Mouse (Mus musculus): ENCODE data around the gene Serpini1.

Serpini1 gene

DNA sequence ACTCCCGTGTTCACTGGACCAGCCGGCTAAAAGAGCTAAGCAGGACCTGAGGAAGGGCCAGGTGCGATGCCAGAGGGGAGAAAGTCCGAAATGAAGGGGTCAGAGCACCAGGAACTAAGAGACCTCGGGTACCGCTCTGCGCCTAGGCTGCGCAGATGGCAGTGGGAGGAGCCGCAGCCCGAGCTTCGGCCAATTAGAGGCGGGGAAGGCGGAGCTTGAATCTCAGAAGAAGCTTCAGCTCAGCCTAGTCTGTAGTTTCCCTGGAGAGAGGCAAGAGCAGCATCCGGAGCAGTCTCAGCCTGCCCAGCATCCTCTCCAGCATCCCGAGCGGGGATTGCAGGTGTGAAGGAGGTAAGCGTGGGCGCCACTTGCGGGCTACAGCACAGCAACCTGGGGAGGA lies at the start of gene Serpini1:
Gene Serpini1, plus strand, starts transcription at position 256 of the 400 bp plus-strand sequence.
- CTCF ChIA-PET = no interaction called here

DNA sequence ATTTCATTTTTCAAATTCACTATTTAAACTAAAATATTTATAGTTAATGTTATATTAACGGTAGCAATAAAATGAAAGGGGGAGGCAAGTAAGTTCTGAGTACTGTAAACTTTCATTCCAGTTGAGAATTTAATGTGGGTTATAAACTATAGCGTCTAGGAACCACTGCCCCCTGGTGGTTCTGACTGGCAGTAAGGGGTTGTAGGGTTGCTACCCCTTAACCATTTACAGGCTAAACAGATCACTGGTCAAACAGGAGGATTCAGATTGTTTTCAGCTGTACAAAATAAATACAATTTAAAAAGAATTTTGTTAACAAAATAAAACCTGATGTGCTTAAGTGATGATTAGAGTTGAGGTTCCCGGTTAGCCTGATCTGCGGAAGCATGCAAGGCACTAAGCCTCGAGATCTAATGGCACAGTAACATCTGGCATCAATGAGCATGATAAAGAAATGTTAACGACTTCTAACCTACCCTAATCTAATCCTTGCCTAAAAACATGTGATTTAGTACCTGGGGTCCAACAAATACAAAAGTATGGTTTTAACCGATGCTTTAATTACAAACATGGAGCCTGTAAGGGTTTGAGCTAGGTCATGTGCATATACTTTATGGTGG lies 39.6 kb upstream of the Serpini1 start:
- CTCF ChIA-PET = no interaction called here

DNA sequence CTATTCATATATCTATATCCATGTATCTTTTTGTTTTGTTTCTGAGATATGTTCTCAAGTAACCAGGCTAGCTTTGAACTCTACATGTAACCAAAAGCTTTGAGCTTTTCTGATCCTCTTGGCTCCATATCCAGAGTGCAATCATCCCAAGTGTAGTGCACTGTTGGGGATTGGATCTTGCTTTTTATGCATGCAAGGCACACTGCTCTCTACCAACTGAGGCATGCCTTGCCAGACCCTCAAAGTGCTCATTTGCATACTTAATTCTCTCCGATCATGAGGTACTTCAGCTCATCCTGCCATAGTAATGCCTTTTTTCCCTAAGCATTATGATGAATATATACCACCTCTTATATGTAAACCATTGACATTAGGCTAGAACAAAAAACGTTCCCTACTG lies 36.0 kb upstream of the Serpini1 start:
- CTCF ChIA-PET = interaction anchor here (0.5 kb wide), 1 partner anchor 397 kb away, joined by 3 read pairs; no protein-coding TSS in a partner anchor

DNA sequence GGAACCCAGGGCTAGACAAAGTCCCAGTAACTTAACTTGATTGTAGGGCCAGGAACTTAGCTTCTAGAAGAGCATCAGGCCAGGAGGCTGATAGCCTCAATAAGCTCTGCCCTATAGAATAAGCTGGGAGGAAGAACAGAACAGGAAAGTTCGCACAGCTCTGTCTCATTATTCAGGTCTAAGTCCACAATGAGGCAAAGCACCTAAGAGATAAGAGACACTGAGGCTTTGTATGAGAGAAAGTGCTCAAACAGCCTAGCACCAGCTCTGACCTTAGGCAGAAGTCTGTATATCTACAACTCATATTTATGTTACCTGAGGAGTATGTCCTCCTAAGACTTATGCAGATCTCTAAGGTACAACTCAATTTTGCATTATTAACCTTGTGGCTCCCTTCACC lies 34.8 kb upstream of the Serpini1 start:
- CTCF ChIA-PET = no interaction called here

DNA sequence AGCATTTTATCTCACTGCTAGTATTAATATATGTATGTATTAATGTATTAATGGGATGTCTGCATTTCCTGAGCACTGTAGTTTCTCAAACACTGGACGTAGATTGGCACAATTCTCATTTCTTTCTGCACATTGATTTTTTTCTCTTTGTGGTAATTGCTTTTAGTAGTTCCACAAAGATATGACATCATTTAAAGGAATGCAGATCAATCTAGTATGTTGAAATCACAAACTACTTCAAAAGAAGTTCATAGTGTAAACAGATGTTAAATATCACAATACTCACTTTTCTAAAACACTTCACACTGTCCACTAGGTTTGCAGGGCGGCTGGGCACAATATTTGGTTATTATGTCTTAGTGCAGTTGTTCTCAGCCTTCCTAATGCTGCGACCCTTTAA lies 26.3 kb upstream of the Serpini1 start:
- CTCF ChIA-PET = no interaction called here

DNA sequence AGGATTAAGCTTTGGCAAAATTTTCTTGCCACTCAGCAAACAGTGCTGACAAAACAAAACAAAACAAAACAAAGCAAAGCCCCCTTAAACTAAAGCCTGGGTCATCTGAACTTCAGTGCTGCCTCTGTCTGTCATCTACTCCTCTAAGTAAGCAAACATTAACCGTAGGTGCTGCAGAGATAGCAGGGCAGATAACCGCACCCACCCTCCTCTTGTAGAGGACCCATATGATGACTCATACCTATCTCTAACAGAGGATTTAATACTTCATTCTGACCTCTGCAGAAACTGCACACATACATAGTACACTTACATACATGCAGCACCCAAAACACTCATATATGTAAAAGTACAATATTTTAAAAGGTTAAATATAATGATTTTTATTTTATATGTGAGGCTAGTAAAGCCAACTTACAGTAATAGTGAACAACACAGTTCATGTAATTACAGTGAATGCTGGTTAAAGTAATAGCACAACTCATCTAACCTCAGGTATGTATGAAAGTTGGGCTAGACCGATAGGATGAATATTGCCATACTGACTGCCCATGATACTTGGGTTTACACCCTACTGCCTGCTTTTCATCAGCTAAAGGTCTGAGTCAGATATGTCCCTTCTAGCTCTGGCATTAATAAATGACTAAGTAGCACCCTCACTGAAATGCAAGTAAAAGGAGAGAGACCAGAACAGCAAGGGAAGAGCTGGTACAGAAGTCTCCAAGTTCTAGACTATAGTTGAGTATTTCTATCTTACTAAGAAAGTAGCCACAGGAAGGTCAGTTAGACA lies 23.1 kb upstream of the Serpini1 start:
- CTCF ChIA-PET = interaction anchor here (0.6 kb wide), 1 partner anchor 231 kb away, joined by 3 read pairs; no protein-coding TSS in a partner anchor

DNA sequence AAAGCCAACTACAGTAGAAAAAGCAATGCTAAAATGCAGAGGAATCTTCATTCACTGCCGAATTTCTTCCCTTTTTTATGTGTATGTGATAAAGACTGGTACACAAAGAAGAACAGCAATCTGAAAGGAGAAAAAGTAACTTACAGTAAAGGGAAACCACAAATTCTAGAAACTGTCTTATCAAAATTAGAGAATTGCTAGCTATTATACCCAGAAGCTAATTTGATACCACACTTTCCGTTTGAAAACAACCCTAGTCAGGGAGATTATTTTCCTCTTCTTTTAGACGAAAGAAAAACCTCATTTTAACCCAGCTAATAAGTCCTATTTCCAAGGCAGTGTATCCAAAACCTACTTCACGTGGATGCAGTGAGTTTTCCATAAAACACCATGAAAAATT lies 16.1 kb upstream of the Serpini1 start:
- CTCF ChIA-PET = no interaction called here

DNA sequence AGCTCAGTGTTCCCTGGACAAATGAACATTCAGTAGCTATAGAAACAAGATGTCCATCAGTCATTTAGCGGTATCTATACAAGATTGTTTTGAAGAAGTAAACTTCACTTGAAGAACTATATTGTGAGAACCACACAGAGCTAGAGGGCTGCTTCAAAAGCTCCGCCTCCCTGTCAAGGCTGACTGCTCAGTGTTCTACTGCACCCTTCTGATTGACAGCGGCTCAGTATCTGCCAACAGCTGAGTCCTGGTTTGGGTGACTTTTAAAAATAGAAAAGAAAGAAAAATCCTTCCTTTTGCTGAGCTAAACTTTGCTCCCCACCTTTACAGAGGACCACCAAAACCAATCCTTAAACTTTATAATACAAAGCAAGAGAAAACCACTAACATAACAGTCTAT lies 14.5 kb upstream of the Serpini1 start:
- CTCF ChIA-PET = no interaction called here

DNA sequence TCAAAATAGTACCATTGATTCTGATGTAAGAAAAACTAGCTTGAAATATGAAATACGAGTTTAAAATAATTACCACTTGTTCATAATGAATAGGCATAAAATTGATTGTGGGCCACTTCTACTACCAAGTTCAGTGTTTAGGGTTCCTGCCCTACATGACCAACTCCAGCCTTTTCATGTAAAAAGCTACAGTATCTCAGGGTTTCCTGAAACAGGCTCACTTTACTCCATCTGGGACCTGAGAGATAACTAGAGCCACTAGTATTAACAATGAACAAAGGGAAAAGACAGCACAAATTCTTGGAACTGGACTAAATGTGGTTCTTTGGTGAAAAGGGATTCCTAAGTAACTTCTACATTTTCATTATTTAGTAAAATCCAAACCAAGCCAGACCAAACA lies 13.1 kb upstream of the Serpini1 start:
- CTCF ChIA-PET = interaction anchor here (0.7 to 2.1 kb wide), 3 partner anchors 11 to 204 kb away, joined by 3 to 6 read pairs (median 4); no protein-coding TSS in a partner anchor

DNA sequence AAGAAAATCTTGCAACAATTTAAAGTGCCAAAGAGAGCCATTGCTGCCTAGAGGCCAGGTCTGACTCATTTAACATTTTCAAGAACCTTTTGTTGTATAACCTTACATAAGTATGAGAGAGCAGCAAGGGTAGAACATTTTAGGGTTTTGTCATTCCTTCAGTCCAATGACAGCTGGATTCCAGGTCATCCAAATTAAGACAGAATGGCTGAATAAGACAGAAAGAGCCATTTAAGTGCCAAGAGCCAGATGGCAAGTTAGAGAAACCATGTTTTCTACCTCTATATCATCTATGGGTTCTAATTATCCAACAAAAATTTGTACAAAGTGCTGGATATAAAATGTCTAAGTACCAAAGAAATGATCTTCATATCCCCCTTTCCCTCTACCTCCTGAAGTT lies 6.1 kb upstream of the Serpini1 start:
- CTCF ChIA-PET = no interaction called here

DNA sequence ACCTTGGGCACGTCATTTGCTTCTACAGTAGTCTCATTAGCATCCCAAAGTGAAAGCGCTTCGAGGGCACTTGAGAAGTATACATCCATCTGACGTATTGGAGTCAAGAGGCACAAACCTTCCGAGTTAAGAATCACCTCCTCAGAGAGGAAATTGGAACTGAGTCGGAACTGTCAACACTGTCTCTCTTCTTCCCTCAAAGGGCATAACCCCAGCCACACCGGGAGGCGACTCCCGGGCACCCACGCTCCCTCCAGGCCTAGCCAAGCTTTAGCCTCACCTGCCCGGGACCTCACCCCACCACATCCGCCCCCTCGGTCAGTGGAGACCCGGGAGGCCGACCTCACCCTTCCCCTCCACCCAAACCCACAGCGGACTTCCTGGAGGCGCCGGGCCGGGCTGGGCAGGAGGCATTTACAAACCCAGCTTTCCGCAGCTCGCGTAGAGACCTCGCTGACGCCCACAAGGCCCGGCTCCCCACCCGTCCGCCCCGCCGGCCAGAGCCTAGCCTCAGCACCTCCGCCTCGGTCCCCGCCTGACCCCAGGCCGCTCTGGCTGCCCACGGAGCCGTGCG lies 1.1 kb upstream of the Serpini1 start:
- CTCF ChIA-PET = interaction anchor here (0.7 to 1.3 kb wide), 3 partner anchors 10 to 34 kb away, joined by 3 to 6 read pairs (median 3); no protein-coding TSS in a partner anchor

DNA sequence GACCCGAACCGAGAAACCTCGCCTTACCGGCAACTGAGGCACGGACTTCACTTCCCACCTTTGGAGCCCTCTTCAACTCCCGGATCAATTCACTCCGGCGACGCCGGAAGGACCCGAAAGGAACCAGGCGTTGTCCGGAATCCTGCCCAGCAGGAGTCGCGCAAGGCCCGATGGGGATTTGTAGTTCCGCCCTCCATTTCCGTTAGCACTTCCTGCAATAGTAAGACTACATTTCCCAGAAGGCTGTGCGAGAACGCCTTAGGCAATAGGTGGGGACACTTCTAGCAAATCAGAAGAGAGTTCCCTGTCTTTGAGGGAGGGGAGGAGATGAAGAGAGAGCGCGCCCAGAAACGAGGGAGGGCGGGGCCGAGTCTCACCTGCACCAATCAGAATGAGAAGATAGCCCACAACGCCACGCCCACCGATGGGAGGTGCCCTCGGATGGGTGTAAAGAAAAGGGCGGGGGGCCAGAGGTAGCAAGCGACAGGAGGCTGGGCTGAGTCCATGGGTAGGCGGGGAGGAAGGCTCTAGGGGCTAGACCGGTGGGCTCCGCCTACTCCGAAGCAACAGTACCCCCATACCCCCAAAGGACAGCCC lies 554 bp upstream of the Serpini1 start, which contains the start of gene Pdcd10:
Gene Pdcd10, minus strand, starts transcription at position 162 of the 597 bp plus-strand sequence.
- CTCF ChIA-PET = no interaction called here

DNA sequence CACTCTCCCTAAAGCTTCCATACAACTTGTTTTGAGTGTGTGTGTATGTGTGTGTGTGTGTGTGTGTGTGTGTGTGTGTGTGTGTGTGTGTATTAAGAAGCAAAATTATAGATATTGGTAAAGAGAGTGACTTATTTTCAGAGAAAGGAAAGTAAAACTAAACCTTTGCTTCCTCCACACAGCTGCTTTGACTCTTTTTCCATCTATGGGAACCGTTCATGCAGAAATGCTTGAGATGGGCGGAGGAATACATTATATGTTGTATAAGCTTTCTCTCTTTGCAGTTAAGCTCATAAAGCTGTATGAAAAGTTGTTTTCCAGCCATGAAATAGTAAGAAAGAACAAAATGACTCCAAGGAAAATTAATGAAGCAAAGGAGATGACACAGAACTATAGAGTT lies 16.7 kb downstream of the Serpini1 start:
- CTCF ChIA-PET = interaction anchor here (2.1 kb wide), 1 partner anchor 10 kb away, joined by 5 read pairs; no protein-coding TSS in a partner anchor

DNA sequence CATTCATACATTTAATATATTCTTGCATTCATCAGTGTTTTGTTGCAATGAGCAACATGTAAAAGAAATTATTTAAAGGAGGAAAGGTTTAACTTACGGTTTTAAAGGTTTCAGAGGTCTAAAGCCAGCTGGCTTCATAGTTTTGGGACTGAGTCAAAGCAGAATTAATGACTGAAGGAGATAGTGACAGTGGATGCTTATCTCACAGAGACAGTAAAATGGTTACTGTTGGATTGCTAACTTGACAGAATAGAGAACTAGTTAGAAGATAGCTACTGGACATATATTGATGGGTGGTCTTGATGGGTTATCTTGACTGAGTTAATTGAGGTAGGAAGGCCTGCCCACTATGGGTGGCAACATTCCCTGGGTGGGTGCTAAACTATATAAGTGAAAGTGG lies 18.2 kb downstream of the Serpini1 start:
- CTCF ChIA-PET = interaction anchor here (2.1 kb wide), 1 partner anchor 12 kb away, joined by 5 read pairs; no protein-coding TSS in a partner anchor

DNA sequence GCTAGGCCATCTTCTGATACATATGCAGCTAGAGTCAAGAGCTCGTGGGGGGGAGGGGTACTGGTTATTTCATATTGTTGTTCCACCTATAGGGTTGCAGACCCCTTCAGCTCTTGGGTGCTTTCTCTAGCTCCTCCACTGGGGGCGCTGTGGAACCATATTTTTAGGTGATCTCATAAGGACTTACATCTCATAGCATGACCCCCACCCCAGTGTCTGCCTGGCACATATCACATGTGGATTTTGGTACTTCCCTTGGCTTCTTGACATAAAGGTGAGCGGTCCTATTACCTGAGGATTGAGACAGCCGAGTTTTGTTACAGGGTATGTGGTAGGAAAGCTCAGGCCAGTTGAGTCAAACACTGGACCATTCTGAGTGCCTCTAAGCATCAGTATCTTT lies 22.0 kb downstream of the Serpini1 start:
- CTCF ChIA-PET = no interaction called here

DNA sequence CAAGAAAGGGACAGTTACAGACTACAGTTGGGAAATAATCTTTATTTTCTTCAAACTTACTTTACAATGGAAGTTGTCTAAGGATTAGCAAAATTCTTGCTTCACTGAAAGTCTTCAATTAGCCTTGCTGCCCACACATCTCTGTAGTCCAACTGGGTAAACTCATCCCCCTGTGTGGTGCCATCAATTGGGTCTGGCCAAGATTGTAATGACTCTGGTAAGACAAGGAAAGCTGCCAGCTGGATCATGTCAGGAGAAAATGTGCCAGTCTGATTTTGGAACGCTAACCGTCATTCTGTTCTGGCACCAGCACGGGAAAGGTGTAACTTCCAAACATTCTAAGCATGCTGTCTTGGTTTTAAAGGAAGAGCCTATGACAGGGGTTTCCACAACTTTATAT lies 25.9 kb downstream of the Serpini1 start:
- CTCF ChIA-PET = no interaction called here

DNA sequence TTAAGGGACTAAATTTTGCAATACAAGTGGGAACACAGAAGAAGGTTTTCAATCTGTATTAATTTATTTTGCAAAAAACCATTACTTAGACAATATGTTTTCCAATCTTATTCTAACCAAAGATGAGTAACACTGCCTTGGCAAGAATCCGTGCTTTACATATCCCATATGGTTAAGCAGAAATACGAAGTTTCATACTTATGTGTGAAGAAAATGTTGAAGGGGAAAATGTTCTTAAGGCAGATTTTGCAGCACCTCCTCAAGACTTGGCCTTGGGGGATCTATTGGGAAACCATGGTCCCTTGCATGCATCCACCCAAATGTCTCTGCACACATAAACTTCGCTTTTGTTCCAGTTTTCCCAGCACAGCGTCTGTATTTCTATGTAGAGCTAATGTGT lies 27.6 kb downstream of the Serpini1 start:
- CTCF ChIA-PET = no interaction called here

DNA sequence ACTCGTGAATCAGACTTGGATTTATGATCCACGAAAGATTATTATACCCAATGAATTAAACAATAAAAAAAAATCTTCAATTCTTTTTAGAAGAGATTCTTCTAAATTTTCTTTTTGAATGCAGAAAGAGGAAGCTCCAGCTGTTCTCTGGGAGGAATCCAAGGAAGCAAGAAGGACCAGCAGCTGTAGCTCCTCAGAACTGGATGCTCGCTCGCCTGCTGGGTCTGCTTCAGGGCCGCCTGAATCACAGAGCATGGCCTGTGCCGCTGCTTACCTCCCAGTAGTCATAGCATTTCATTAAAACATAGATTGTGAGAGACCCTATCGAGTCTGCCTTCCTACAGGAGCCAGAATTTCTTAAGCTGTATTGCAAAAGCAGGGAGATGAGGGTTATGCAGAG lies 53.7 kb downstream of the Serpini1 start:
- CTCF ChIA-PET = no interaction called here

DNA sequence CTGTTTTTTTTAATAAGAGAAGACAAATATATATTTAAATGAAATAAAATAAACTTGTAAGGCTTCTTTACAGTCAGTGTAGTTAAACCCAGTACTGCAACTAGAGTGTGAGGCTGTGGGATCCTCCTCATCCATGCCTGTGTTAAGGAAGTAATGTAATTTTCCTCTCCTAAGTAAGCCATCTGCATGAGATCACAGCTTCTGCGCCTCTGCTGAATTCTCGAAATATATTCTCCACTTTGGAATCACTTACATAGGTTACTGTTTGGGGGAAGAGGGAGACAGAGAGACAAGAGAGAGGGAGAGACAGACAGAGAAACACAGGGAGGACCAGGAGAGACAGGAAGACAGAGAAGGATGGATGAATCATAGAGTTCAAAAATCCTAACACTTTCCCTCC lies 67.3 kb downstream of the Serpini1 start:
- CTCF ChIA-PET = no interaction called here

DNA sequence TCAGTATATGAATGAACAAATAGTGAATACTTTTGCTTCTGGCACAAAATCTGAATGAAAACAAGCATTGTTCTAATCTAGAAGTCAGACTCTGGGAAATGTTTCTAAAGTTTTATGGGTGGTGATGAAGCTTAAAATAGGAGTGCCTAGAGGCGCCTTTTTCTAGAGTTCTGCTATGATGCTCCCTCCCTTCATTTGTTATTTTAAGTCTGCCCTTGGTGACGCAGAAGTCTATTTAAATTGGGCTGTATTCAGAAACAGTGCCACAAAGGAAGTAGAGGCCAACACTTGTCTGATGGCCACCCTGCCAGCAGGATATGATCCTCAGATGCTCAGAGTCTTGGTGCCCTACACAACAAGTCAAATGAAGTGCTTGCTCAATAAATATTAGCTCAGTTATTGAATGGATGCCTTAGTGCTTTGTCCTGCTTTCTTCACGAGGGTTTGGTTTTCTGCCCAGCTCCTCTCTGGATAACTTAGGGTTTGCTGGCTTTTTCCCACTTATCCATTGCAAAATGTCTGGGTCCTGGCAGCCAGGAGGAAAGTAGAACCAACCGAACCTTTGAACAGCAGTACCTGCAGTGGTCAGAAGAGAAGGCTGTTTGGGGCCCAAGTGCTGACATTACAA lies 73.8 kb downstream of the Serpini1 start:
- CTCF ChIA-PET = no interaction called here

DNA sequence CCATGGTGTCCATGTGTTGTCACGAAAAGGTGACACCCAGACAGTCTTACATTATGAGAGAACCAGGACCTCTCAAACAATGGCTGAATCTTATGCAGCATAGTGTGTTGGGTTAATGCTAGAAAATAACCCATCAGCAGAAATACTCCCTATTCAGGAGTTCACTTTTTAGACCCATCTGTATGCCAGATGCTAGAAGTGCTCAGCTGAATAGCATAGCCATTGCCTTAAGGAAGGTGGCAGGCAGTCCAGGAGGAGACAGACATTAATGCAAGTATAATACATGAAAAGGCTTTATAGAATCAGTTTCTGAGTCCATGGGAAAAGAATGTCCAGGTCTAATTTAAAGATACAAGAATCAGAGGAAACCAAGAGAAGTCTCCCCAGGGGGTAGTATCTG lies 75.9 kb downstream of the Serpini1 start:
- CTCF ChIA-PET = interaction anchor here (0.5 kb wide), 1 partner anchor 414 kb away, joined by 6 read pairs; no protein-coding TSS in a partner anchor

DNA sequence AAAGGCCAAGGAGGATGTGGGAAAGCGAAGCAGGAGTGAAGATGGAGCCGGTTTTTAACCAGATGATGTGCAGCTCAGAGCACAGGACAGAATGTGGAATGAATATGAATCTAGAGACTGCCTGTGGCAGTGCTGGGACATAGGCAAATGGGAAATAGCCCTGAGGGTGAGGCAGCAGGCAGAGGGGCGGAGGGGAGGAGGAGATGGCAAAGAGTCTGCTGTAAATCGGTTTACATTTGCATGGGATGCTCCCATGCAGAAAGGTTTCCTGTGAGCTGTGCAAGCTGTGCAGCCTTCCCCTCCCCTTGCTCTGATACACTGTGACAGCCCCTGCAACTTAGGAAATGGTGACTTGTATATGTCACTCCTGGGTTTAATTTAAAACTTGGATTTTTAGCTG lies 76.3 kb downstream of the Serpini1 start:
- CTCF ChIA-PET = interaction anchor here (0.5 kb wide), 1 partner anchor 415 kb away, joined by 6 read pairs; no protein-coding TSS in a partner anchor

Data from spleen, embryonic (tissue).